Mouse (Mus musculus) duodenum, adult 2 months (tissue): ENCODE results near the gene Gata1. TPM values are rescaled to one million over a fixed set of nuclear protein-coding genes. Genes with fewer than 3 reads are reported as not detected.

Source experiments
- polyA plus RNA-seq: library from polyadenylated mRNA; depleted of rRNA; stranded (reverse); fragments of >200 nt; gene quantifications from 2 replicates; pipeline ENCODE4 v1.2.3, GENCODE M21; 2012; ENCODE audit warnings: low replicate concordance; rRNA removed

Gene Gata1
- 0.24 and 0.27 TPM in 2 replicates for polyA plus RNA-seq

DNA sequence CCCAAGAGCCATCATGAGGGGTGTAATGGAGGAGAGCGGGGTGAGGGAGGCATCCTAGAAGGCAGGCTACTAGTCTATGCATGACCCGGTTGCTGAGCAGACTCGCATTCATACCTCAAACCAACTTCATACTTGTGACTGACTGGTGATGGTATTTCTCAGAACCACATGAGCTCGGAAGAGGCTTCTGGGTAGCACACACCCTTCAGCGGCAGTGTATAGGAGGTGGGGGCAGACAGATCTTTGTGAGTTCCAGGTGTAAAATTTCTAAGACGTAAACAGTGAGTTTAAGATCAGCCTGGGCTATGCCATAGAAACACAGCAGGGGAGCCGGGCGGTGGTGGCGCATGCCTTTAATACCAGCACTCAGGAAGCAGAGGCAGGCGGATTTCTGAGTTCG is at the start of gene Gata1:
Gene Gata1, minus strand, starts transcription at position 180 of the 400 bp plus-strand sequence.

DNA sequence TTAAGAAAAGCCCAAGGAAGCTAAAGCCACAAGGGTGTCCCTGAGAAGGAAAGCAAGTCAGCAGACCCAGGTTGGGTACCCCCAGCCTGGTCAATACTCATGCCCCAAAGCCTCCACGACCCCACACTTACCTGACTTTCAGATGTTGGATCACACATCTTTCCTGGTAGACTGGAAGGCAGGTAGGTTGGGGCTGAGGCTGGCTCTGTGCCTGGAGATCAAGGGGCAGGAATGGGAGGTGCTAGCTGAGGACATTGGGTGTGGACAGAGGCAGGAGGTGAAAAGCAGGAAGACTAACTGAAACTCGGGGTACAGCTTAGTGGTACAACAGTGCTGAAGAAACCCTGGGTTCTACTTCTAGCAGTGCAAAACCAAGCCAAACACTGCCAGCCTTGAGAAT is 40.4 kb upstream of the Gata1 start, which contains the start of gene Glod5:
Gene Glod5, minus strand, starts transcription at position 207 of the 400 bp plus-strand sequence.

DNA sequence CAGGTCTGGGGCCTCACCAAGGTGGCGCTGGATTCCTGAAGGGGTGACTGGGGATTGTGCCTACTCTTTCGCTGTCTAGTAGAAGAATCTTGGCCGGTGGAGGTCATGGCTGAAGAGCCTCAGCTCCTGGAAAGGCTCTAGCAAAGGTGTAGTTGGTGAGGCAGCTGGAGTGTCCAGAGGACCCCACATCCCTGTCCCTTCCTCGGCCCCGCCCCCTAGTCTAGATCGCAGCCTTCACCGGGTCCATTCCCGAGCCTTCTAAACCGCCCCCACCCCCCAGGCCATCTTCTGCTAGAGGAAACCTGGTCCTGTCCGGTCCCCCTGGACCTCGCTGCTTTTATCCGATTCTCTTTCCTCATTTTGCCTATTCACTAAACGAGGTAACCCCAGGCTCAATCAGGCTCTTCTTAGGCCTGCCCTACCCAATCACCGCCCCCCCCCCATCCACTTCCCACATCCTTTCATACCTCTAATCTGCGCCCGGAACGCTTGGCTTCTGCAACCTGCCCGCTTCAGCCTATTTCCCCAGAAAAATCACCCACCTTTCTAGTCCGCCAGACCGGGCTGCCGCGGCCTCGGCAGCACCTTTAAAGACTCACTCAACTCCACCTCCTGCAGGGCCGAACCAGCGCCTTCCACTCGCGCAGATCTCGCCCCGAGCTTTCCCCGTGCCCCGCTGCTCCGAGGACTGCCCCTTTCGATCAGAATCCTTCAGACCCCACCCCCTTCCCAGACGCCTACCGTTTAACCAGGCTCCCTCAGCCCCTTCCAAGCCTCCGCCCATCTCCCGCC is 30.6 kb downstream of the Gata1 start, which contains the start of gene Hdac6:
Gene Hdac6, minus strand, starts transcription at position 782 of the 792 bp plus-strand sequence.

DNA sequence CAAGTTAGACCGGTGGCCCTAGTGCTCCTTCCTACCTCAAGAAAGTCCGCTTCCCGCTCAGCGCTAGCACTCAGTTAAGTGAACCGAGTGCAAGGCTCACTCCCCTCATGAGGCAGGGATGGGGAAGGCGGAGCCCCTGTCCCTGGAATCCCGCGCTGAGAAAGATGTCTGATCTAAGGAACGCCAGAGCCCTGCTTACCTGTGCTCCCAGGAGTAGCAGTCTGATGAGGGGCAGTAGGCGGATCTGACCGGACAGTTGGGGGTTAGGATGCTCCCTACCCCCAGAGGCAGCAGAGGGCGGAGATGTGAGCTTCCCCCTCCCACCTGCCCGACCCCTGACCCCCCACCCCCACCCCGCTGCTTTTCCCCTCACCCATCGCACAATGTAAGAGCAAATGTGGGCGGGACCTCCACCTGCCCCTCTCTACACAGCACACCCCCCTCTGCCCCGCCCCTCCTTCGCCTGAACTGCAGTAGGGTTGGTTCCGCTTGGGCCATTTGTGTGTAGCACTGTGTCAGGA is 49.5 kb downstream of the Gata1 start, which contains the start of gene Eras:
Gene Eras, minus strand, starts transcription at position 338 of the 521 bp plus-strand sequence.

DNA sequence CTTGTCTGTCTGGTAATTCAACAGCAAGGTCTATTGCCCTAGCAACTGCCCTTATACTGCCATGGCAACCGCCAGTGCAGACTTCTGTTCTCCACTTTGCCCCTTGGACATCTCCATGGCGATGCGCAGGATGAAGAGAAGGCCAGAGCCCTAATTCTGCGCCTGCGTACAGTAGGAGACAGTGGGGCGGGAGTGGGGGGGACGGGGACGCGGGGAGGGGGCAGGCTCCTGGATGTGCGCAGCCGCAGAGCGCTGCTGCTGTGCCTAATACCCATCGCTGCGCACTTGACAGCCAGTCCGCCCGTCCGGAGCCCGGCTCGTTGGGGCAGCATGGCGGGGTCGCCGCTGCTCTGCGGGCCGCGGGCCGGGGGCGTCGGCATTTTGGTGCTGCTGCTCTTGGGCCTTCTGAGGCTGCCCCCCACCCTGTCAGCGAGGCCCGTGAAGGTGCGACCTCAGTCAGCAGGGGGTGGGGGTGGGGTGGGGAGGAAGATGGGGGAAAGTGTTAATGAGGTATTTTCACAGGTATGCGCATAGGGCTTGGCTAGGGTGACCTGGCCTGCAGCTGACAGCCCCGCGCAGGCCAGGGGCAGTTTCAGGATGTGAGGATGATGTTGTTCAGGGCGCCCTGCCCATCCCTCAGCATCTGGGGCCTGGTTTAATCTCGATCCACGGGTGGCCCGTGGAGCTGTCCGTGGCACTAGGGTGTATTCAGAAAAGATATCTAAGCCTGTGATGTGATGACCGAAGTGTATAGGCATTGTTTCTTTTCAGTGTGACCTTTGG is 58.1 kb downstream of the Gata1 start, which contains the start of gene Pcsk1n:
Gene Pcsk1n, plus strand, starts transcription at position 222 of the 783 bp plus-strand sequence.

Other genes with a start within 250 kb of the Gata1 start
- gene Praf2, start 249.6 kb downstream of the Gata1 start, polyA plus RNA-seq = 54.9 and 59.3 TPM in 2 replicates
- gene Ccdc120, start 227.2 kb downstream of the Gata1 start, polyA plus RNA-seq = 25.1 and 46.4 TPM in 2 replicates
- 20.6 and 27.4 TPM in 2 replicates for gene Tfe3, start 215.5 kb downstream of the Gata1 start, polyA plus RNA-seq
- 12.0 and 13.5 TPM in 2 replicates for gene Gripap1, start 188.3 kb downstream of the Gata1 start, polyA plus RNA-seq
- gene Kcnd1, start 155.8 kb downstream of the Gata1 start, polyA plus RNA-seq = 0.60 and 0.85 TPM in 2 replicates
- 40.2 and 43.1 TPM in 2 replicates for gene Otud5, start 136.7 kb downstream of the Gata1 start, polyA plus RNA-seq
- 8.9 and 15.1 TPM in 2 replicates for gene Pim2, start 99.8 kb downstream of the Gata1 start, polyA plus RNA-seq
- gene Slc35a2, start 94.0 kb downstream of the Gata1 start, polyA plus RNA-seq = 113 and 128 TPM in 2 replicates
- gene Pqbp1, start 78.8 kb downstream of the Gata1 start, polyA plus RNA-seq = 33.7 and 40.2 TPM in 2 replicates
- gene Timm17b, start 78.7 kb downstream of the Gata1 start, polyA plus RNA-seq = 50.6 and 53.9 TPM in 2 replicates
- gene Gm10491, start 70.2 kb downstream of the Gata1 start, polyA plus RNA-seq = not detected in 2 replicates
- not detected in 2 replicates for gene Gm10490, start 68.5 kb downstream of the Gata1 start, polyA plus RNA-seq
- gene Pcsk1n, start 58.2 kb downstream of the Gata1 start, polyA plus RNA-seq = 18.8 and 43.0 TPM in 2 replicates
- gene Eras, start 49.5 kb downstream of the Gata1 start, polyA plus RNA-seq = not detected in 2 replicates
- gene Hdac6, start 30.2 kb downstream of the Gata1 start, polyA plus RNA-seq = 6.2 and 9.8 TPM in 2 replicates
- gene Glod5, start 40.4 kb upstream of the Gata1 start, polyA plus RNA-seq = 15.0 and 16.6 TPM in 2 replicates
- 4.7 and 7.2 TPM in 2 replicates for gene Suv39h1, start 96.7 kb upstream of the Gata1 start, polyA plus RNA-seq
- 1.9 and 5.2 TPM in 2 replicates for gene Was, start 112.4 kb upstream of the Gata1 start, polyA plus RNA-seq
- 53.2 and 126 TPM in 2 replicates for gene Wdr13, start 154.8 kb upstream of the Gata1 start, polyA plus RNA-seq
- gene Rbm3, start 167.8 kb upstream of the Gata1 start, polyA plus RNA-seq = 19.6 and 25.9 TPM in 2 replicates
- gene Tbc1d25, start 198.1 kb upstream of the Gata1 start, polyA plus RNA-seq = 7.1 and 12.0 TPM in 2 replicates
- 149 and 236 TPM in 2 replicates for gene Ebp, start 215.4 kb upstream of the Gata1 start, polyA plus RNA-seq
- 5.3 and 20.6 TPM in 2 replicates for gene Porcn, start 228.5 kb upstream of the Gata1 start, polyA plus RNA-seq